Mouse (Mus musculus) limb, embryonic 12.5 days (tissue): Measurements from ENCODE around the gene Acot12. TPM values are rescaled to one million over a fixed set of nuclear protein-coding genes. Genes with fewer than 3 reads are reported as not detected.

Source experiments
- ATAC-seq: fragments of 200-750 bp; cut with Nextera tagmentation; 2 replicates; pipeline ENCODE4 v1.8.0; 2017; ENCODE audit warnings: low read depth, moderate TSS enrichment; ENCODE audit not compliant: insufficient number of reproducible peaks, insufficient read depth, low FRiP score, low TSS enrichment
- H3K27ac ChIP-seq: fragments of 300-500 bp; sonication (generic); 2 replicates; pipeline ENCODE4 v1.5.1; 2016; ENCODE audit warnings: mild to moderate bottlenecking, moderate library complexity
- H3K27me3 ChIP-seq: fragments of 300-500 bp; sonication (generic); 2 replicates; pipeline ENCODE4 v1.6.1; 2016; ENCODE audit warnings: mild to moderate bottlenecking, moderate library complexity
- H3K36me3 ChIP-seq: fragments of 300-500 bp; sonication (generic); 2 replicates; pipeline ENCODE4 v1.6.1; 2016; ENCODE audit warnings: mild to moderate bottlenecking, moderate library complexity
- H3K4me1 ChIP-seq: fragments of 300-500 bp; sonication (generic); replicated peaks from 2 replicates; pipeline ENCODE4 v1.6.1; 2016
- H3K4me2 ChIP-seq: fragments of 300-500 bp; sonication (generic); 2 replicates; pipeline ENCODE4 v1.6.1; 2016; ENCODE audit warnings: mild to moderate bottlenecking, moderate library complexity
- H3K4me3 ChIP-seq: fragments of 300-500 bp; sonication (generic); replicated peaks from 2 replicates; pipeline ENCODE4 v1.5.1; 2016; ENCODE audit warnings: mild to moderate bottlenecking
- H3K9ac ChIP-seq: fragments of 300-500 bp; sonication (generic); replicated peaks from 2 replicates; pipeline ENCODE4 v1.6.1; 2016; ENCODE audit warnings: mild to moderate bottlenecking, moderate library complexity
- H3K9me3 ChIP-seq: fragments of 300-500 bp; sonication (generic); 2 replicates; pipeline ENCODE4 v1.6.1; 2016; ENCODE audit warnings: mild to moderate bottlenecking, moderate library complexity
- WGBS: fragments of 180-500 bp; shearing (Covaris S2); methylation state at CpG from one replicate; pipeline ENCODE4 v1.1.7; 2016; 5-methylcytosine and 5-hydroxymethylcytosine counted together
- polyA plus RNA-seq: library from polyadenylated mRNA; unstranded; fragments of >200 nt; fragmentation: Nextera tagmentation; extraction: Ambion mirVana; gene quantifications from 2 replicates; pipeline ENCODE4 v1.2.1, GENCODE M21; 2016

Gene Acot12
- not detected in 2 replicates for polyA plus RNA-seq

GRCm38 (mm10) chr13:91741280-91742047, at the start of gene Acot12:
Gene Acot12, plus strand, starts transcription at chr13:91741512.
- H3K9me3 ChIP-seq, result no peaks in the 10 kb centered on the region
- peak within 1 kb of the TSS; percentile 42 for H3K4me3 ChIP-seq
- peak within 1 kb of the TSS; percentile 59 for H3K9ac ChIP-seq
- 9% methylated on average over 45 of the region's 45 CpGs for WGBS
- no peak for ATAC-seq
- H3K27ac ChIP-seq, result no peak within 1 kb of the TSS
- H3K36me3 ChIP-seq, result no peaks in the 10 kb centered on the region
- H3K4me2 ChIP-seq, result peak within 1 kb of the TSS; percentile 84
- H3K4me1 ChIP-seq, result peaks cover 7% of the 10 kb centered on the region
- peaks cover 21% of the 10 kb centered on the region for H3K27me3 ChIP-seq

- Histone ChIP-seq H3K4me1 (0 out of 2 replicates have a peak, but pooled peaks cover 3% of the 10 kb centered on the region), H3K27me3 (no peaks in the 10 kb centered on the region), H3K9ac (no peak overlapping the region), H3K9me3 (no peaks in the 10 kb centered on the region), H3K36me3 (peaks cover 62% of the 10 kb centered on the region), H3K27ac (no peak overlapping the region), H3K4me2 (no peak overlapping the region), H3K4me3 (no peak overlapping the region)
- 60% methylated on average over 7 of the region's 7 CpGs for WGBS
- no peak for ATAC-seq
Observed at GRCm38 (mm10) chr13:91693615-91694014, 47.7 kb upstream of the Acot12 start.

- peaks cover 62% of the 10 kb centered on the region for H3K36me3 ChIP-seq
Observed at GRCm38 (mm10) chr13:91695406-91695805, 45.9 kb upstream of the Acot12 start.

GRCm38 (mm10) chr13:91696109-91696645, 45.1 kb upstream of the Acot12 start:
- H3K9ac ChIP-seq, result no peak overlapping the region
- no peaks in the 10 kb centered on the region for H3K27me3 ChIP-seq
- H3K4me3 ChIP-seq, result no peak overlapping the region
- H3K36me3 ChIP-seq, result peaks cover 62% of the 10 kb centered on the region
- WGBS, result 87% methylated on average over 2 of the region's 2 CpGs
- no peak for ATAC-seq
- H3K4me1 ChIP-seq, result 0 out of 2 replicates have a peak, but pooled peaks cover 3% of the 10 kb centered on the region
- no peak overlapping the region for H3K4me2 ChIP-seq
- H3K9me3 ChIP-seq, result no peaks in the 10 kb centered on the region
- 0 out of 2 replicates have a peak overlapping the region, but pooled peaks have one; percentile 0 for H3K27ac ChIP-seq

More at GRCm38 (mm10) chr13:91695406-91695805, 45.9 kb upstream of the Acot12 start:
- Histone ChIP-seq H3K4me3 (no peak overlapping the region), H3K9me3 (no peaks in the 10 kb centered on the region), H3K27me3 (no peaks in the 10 kb centered on the region), H3K4me2 (no peak overlapping the region), H3K27ac (no peak overlapping the region), H3K4me1 (0 out of 2 replicates have a peak, but pooled peaks cover 3% of the 10 kb centered on the region), H3K9ac (no peak overlapping the region)
- ATAC-seq, result no peak
- WGBS, result 88% methylated on average over 2 of the region's 2 CpGs

GRCm38 (mm10) chr13:91697011-91697410, 44.3 kb upstream of the Acot12 start:
- 0 out of 2 replicates have a peak, but pooled peaks cover 3% of the 10 kb centered on the region for H3K4me1 ChIP-seq
- WGBS, result 35% methylated on average over 3 of the region's 3 CpGs
- H3K36me3 ChIP-seq, result peaks cover 64% of the 10 kb centered on the region
- no peak overlapping the region for H3K9ac ChIP-seq
- H3K27ac ChIP-seq, result 0 out of 2 replicates have a peak overlapping the region, but pooled peaks have one; percentile 0
- no peak overlapping the region for H3K4me3 ChIP-seq
- no peaks in the 10 kb centered on the region for H3K27me3 ChIP-seq
- no peaks in the 10 kb centered on the region for H3K9me3 ChIP-seq
- H3K4me2 ChIP-seq, result no peak overlapping the region
- no peak for ATAC-seq

- no peak for ATAC-seq
- WGBS, result 70% methylated on average over 6 of the region's 6 CpGs
- no peaks in the 10 kb centered on the region for H3K4me1 ChIP-seq
- H3K36me3 ChIP-seq, result peaks cover 49% of the 10 kb centered on the region
- H3K4me3 ChIP-seq, result no peak overlapping the region
- no peak overlapping the region for H3K4me2 ChIP-seq
- H3K9me3 ChIP-seq, result no peaks in the 10 kb centered on the region
- no peak overlapping the region for H3K9ac ChIP-seq
- no peak overlapping the region for H3K27ac ChIP-seq
- H3K27me3 ChIP-seq, result no peaks in the 10 kb centered on the region
Observed at GRCm38 (mm10) chr13:91702337-91702736, 39.0 kb upstream of the Acot12 start.

GRCm38 (mm10) chr13:91719487-91719886, 21.8 kb upstream of the Acot12 start:
- H3K36me3 ChIP-seq, result 0 out of 2 replicates have a peak, but pooled peaks cover under 1% of the 10 kb centered on the region
- H3K4me1 ChIP-seq, result no peaks in the 10 kb centered on the region
- H3K27me3 ChIP-seq, result no peaks in the 10 kb centered on the region
- H3K9ac ChIP-seq, result no peak overlapping the region
- no peak overlapping the region for H3K4me2 ChIP-seq
- WGBS, result 90% methylated on average over 6 of the region's 6 CpGs
- ATAC-seq, result no peak
- H3K4me3 ChIP-seq, result no peak overlapping the region
- no peaks in the 10 kb centered on the region for H3K9me3 ChIP-seq
- no peak overlapping the region for H3K27ac ChIP-seq

- no peaks in the 10 kb centered on the region for H3K9me3 ChIP-seq
- H3K27me3 ChIP-seq, result no peaks in the 10 kb centered on the region
- WGBS, result 67% methylated on average over 8 of the region's 8 CpGs
- no peak overlapping the region for H3K9ac ChIP-seq
- H3K27ac ChIP-seq, result no peak overlapping the region
- ATAC-seq, result peak; percentile 63; the same call in 1 of the 2 replicates
- no peak overlapping the region for H3K4me3 ChIP-seq
- H3K4me1 ChIP-seq, result no peaks in the 10 kb centered on the region
- H3K36me3 ChIP-seq, result no peaks in the 10 kb centered on the region
- no peak overlapping the region for H3K4me2 ChIP-seq
Observed at GRCm38 (mm10) chr13:91723108-91723735, 18.1 kb upstream of the Acot12 start.

GRCm38 (mm10) chr13:91723736-91724119, 17.6 kb upstream of the Acot12 start:
- WGBS, result 81% methylated on average over 7 of the region's 7 CpGs
- no peak overlapping the region for H3K9ac ChIP-seq
- no peaks in the 10 kb centered on the region for H3K9me3 ChIP-seq
- H3K4me2 ChIP-seq, result no peak overlapping the region
- no peaks in the 10 kb centered on the region for H3K27me3 ChIP-seq
- ATAC-seq, result no peak
- H3K4me1 ChIP-seq, result no peaks in the 10 kb centered on the region
- H3K27ac ChIP-seq, result no peak overlapping the region
- no peaks in the 10 kb centered on the region for H3K36me3 ChIP-seq
- H3K4me3 ChIP-seq, result no peak overlapping the region

- WGBS, result 85% methylated on average over 3 of the region's 3 CpGs
- no peak overlapping the region for H3K4me3 ChIP-seq
- ATAC-seq, result no peak
Observed at GRCm38 (mm10) chr13:91724211-91724610, 17.1 kb upstream of the Acot12 start.

GRCm38 (mm10) chr13:91725130-91725529, 16.2 kb upstream of the Acot12 start:
- Histone ChIP-seq H3K4me3 (no peak overlapping the region), H3K27ac (no peak overlapping the region), H3K36me3 (no peaks in the 10 kb centered on the region), H3K4me1 (no peaks in the 10 kb centered on the region), H3K4me2 (no peak overlapping the region), H3K27me3 (no peaks in the 10 kb centered on the region), H3K9ac (no peak overlapping the region), H3K9me3 (no peaks in the 10 kb centered on the region)
- 81% methylated on average over 3 of the region's 3 CpGs for WGBS
- no peak for ATAC-seq

More at GRCm38 (mm10) chr13:91724211-91724610, 17.1 kb upstream of the Acot12 start:
- Histone ChIP-seq H3K27ac (no peak overlapping the region), H3K36me3 (no peaks in the 10 kb centered on the region), H3K27me3 (no peaks in the 10 kb centered on the region), H3K9ac (no peak overlapping the region), H3K4me1 (no peaks in the 10 kb centered on the region), H3K9me3 (no peaks in the 10 kb centered on the region), H3K4me2 (no peak overlapping the region)
